Mouse (Mus musculus) T-helper 2 cell (primary cell): ENCODE measurements around the gene Gm21293.
"Not testable (repeated sequence)": the region's sequence is repeated elsewhere in the genome, so short reads cannot be mapped to it uniquely, and the experiment has no call there.

Experiments
- in situ Hi-C: fragments of 300-600 bp; cut with MboI, MseI; formaldehyde crosslinking; loops from one replicate; pipeline ENCODE4 v1.15.1; 2025; ENCODE audit warnings: high pct_unique_total_duplicates

Gene Gm21293

DNA sequence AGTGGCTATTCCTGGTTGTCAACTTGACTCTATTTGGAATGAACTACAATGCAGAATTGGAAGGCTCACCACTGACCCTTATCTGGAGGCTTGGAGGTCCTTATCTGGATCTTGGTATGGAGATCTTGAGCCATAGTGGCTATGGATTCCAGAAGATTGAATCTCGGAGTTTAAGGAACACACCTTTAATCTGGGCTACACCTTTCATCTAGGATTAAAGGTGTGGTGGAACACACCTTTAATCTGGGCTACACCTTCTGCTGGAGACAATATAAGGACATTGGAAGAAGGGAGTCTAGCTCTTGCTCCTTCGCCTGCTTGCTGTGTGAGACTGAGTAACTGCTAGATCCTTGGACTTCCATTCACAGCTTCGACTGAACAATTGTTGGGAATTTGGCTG lies at the start of gene Gm21293:
Gene Gm21293, plus strand, starts transcription at position 301 of the 400 bp plus-strand sequence.
- in situ Hi-C loops = loop anchor here (5.0 kb wide), 1 partner anchor 40 kb away; no protein-coding TSS in a partner anchor

GRCm38 (mm10) chr10:104110044-104110443 lies 32.7 kb upstream of the Gm21293 start:
- in situ Hi-C loops = no loop called here

- in situ Hi-C loops = no loop called here
These were observed 24.5 kb upstream of the Gm21293 start for GRCm38 (mm10) chr10:104118312-104118711.

DNA sequence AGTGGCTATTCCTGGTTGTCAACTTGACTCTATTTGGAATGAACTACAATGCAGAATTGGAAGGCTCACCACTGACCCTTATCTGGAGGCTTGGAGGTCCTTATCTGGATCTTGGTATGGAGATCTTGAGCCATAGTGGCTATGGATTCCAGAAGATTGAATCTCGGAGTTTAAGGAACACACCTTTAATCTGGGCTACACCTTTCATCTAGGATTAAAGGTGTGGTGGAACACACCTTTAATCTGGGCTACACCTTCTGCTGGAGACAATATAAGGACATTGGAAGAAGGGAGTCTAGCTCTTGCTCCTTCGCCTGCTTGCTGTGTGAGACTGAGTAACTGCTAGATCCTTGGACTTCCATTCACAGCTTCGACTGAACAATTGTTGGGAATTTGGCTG lies 8.4 kb downstream of the Gm21293 start, which contains the start of gene Gm6763:
Gene Gm6763, plus strand, starts transcription at position 301 of the 400 bp plus-strand sequence.
- in situ Hi-C loops = not testable (repeated sequence)

- in situ Hi-C loops = not testable (repeated sequence)
These were observed 16.9 kb downstream of the Gm21293 start, which contains the start of gene Gm8764 for GRCm38 (mm10) chr10:104159706-104160105. Gene Gm8764, plus strand, starts transcription at chr10:104160006.

DNA sequence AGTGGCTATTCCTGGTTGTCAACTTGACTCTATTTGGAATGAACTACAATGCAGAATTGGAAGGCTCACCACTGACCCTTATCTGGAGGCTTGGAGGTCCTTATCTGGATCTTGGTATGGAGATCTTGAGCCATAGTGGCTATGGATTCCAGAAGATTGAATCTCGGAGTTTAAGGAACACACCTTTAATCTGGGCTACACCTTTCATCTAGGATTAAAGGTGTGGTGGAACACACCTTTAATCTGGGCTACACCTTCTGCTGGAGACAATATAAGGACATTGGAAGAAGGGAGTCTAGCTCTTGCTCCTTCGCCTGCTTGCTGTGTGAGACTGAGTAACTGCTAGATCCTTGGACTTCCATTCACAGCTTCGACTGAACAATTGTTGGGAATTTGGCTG lies 25.4 kb downstream of the Gm21293 start, which contains the start of gene Gm21304:
Gene Gm21304, plus strand, starts transcription at position 301 of the 400 bp plus-strand sequence.
- in situ Hi-C loops = not testable (repeated sequence)

- in situ Hi-C loops = not testable (repeated sequence)
These were observed 33.9 kb downstream of the Gm21293 start, which contains the start of gene Gm21312 for GRCm38 (mm10) chr10:104176724-104177123. Gene Gm21312, plus strand, starts transcription at chr10:104177024.

DNA sequence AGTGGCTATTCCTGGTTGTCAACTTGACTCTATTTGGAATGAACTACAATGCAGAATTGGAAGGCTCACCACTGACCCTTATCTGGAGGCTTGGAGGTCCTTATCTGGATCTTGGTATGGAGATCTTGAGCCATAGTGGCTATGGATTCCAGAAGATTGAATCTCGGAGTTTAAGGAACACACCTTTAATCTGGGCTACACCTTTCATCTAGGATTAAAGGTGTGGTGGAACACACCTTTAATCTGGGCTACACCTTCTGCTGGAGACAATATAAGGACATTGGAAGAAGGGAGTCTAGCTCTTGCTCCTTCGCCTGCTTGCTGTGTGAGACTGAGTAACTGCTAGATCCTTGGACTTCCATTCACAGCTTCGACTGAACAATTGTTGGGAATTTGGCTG lies 42.4 kb downstream of the Gm21293 start, which contains the start of gene Gm20765:
Gene Gm20765, plus strand, starts transcription at position 301 of the 400 bp plus-strand sequence.
- in situ Hi-C loops = not testable (repeated sequence)

DNA sequence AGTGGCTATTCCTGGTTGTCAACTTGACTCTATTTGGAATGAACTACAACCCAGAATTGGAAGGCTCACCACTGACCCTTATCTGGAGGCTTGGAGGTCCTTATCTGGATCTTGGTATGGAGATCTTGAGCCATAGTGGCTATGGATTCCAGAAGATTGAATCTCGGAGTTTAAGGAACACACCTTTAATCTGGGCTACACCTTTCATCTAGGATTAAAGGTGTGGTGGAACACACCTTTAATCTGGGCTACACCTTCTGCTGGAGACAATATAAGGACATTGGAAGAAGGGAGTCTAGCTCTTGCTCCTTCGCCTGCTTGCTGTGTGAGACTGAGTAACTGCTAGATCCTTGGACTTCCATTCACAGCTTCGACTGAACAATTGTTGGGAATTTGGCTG lies 51.0 kb downstream of the Gm21293 start, which contains the start of gene Gm4340:
Gene Gm4340, plus strand, starts transcription at position 301 of the 400 bp plus-strand sequence.
- in situ Hi-C loops = not testable (repeated sequence)
